Mouse (Mus musculus) embryonic facial prominence, embryonic 10.5 days (tissue): ENCODE measurements around the gene Pdcd4. TPM values are rescaled to one million over a fixed set of nuclear protein-coding genes. Genes with fewer than 3 reads are reported as not detected.
A peak's percentile ranks its signal among the peaks of the same experiment; 100 is the strongest.

ENCODE experiments used
- DNase-seq: peaks from one replicate; pipeline ENCODE4 v3.0.0-alpha.2; 2017; ENCODE audit warnings: low spot score
- H3K27ac ChIP-seq: fragments of 300-500 bp; sonication (generic); replicated peaks from 2 replicates; pipeline ENCODE4 v1.5.1; 2016; ENCODE audit warnings: mild to moderate bottlenecking
- H3K27me3 ChIP-seq: fragments of 300-500 bp; sonication (generic); replicated peaks from 2 replicates; pipeline ENCODE4 v1.6.1; 2016; ENCODE audit warnings: low read depth, mild to moderate bottlenecking; ENCODE audit not compliant: poor library complexity, severe bottlenecking
- H3K36me3 ChIP-seq: fragments of 300-500 bp; sonication (generic); replicated peaks from 2 replicates; pipeline ENCODE4 v1.6.1; 2016; ENCODE audit warnings: mild to moderate bottlenecking, moderate library complexity
- H3K4me1 ChIP-seq: fragments of 300-500 bp; sonication (generic); 2 replicates; pipeline ENCODE4 v1.6.1; 2016
- H3K4me3 ChIP-seq: fragments of 300-500 bp; sonication (generic); 2 replicates; pipeline ENCODE4 v1.5.1; 2016; ENCODE audit warnings: mild to moderate bottlenecking, moderate library complexity
- H3K9me3 ChIP-seq: fragments of 300-500 bp; sonication (generic); 2 replicates; pipeline ENCODE4 v1.6.1; 2016; ENCODE audit warnings: mild to moderate bottlenecking
- WGBS: fragments of 180-500 bp; shearing (Covaris S2); methylation state at CpG from one replicate; pipeline ENCODE4 v1.1.7; 2016; 5-methylcytosine and 5-hydroxymethylcytosine counted together
- polyA plus RNA-seq: library from polyadenylated mRNA; unstranded; fragments of >200 nt; fragmentation: Nextera tagmentation; extraction: Ambion mirVana; gene quantifications from 2 replicates; pipeline ENCODE4 v1.2.1, GENCODE M21; 2016

Gene Pdcd4
- polyA plus RNA-seq, 1 experiment from 2014 or later: 78.8 TPM

- Histone ChIP-seq H3K4me1 (peaks cover 50% of the 10 kb centered on the region), H3K9me3 (no peaks in the 10 kb centered on the region), H3K4me3 (no peak overlapping the region), H3K27ac (0 out of 2 replicates have a peak overlapping the region, but pooled peaks have one; percentile 21), H3K36me3 (no peaks in the 10 kb centered on the region), H3K27me3 (no peaks in the 10 kb centered on the region)
- DNase-seq: peak; percentile 41
- WGBS: 43% methylated on average over 7 of the region's 7 CpGs
Observed at GRCm38 (mm10) chr19:53859593-53859992, 32.4 kb upstream of the Pdcd4 start.

GRCm38 (mm10) chr19:53861346-53861745 is 30.7 kb upstream of the Pdcd4 start:
- DNase-seq: no peak
- no peak overlapping the region for H3K4me3 ChIP-seq
- no peaks in the 10 kb centered on the region for H3K36me3 ChIP-seq
- peaks cover 50% of the 10 kb centered on the region for H3K4me1 ChIP-seq
- no peaks in the 10 kb centered on the region for H3K9me3 ChIP-seq
- no peaks in the 10 kb centered on the region for H3K27me3 ChIP-seq
- WGBS: 77% methylated on average over 7 of the region's 7 CpGs
- no peak overlapping the region for H3K27ac ChIP-seq

- WGBS: 74% methylated on average over 8 of the region's 8 CpGs
- DNase-seq: no peak
- Histone ChIP-seq H3K36me3 (no peaks in the 10 kb centered on the region), H3K27me3 (no peaks in the 10 kb centered on the region), H3K4me3 (no peak overlapping the region), H3K4me1 (peaks cover 38% of the 10 kb centered on the region), H3K9me3 (no peaks in the 10 kb centered on the region), H3K27ac (no peak overlapping the region)
Observed at GRCm38 (mm10) chr19:53862573-53863246, 29.3 kb upstream of the Pdcd4 start.

GRCm38 (mm10) chr19:53867238-53867637 is 24.8 kb upstream of the Pdcd4 start:
- Histone ChIP-seq H3K9me3 (no peaks in the 10 kb centered on the region), H3K36me3 (no peaks in the 10 kb centered on the region), H3K27me3 (no peaks in the 10 kb centered on the region), H3K4me1 (peaks cover 7% of the 10 kb centered on the region), H3K27ac (no peak overlapping the region), H3K4me3 (no peak overlapping the region)
- DNase-seq: no peak

GRCm38 (mm10) chr19:53868125-53868524 is 23.9 kb upstream of the Pdcd4 start:
- DNase-seq: no peak
- Histone ChIP-seq H3K4me3 (no peak overlapping the region), H3K36me3 (no peaks in the 10 kb centered on the region), H3K27ac (no peak overlapping the region), H3K4me1 (no peaks in the 10 kb centered on the region), H3K27me3 (no peaks in the 10 kb centered on the region), H3K9me3 (no peaks in the 10 kb centered on the region)
- 91% methylated on average over 6 of the region's 6 CpGs for WGBS

GRCm38 (mm10) chr19:53868796-53869195 is 23.2 kb upstream of the Pdcd4 start:
- Histone ChIP-seq H3K9me3 (no peaks in the 10 kb centered on the region), H3K36me3 (no peaks in the 10 kb centered on the region), H3K27ac (no peak overlapping the region), H3K4me1 (no peaks in the 10 kb centered on the region), H3K27me3 (no peaks in the 10 kb centered on the region), H3K4me3 (no peak overlapping the region)
- WGBS: 83% methylated on average over 1 of the region's 1 CpGs
- DNase-seq: no peak

- Histone ChIP-seq H3K36me3 (no peaks in the 10 kb centered on the region), H3K27me3 (no peaks in the 10 kb centered on the region), H3K4me1 (0 out of 2 replicates have a peak, but pooled peaks cover 1% of the 10 kb centered on the region), H3K27ac (no peak overlapping the region), H3K4me3 (no peak overlapping the region), H3K9me3 (no peaks in the 10 kb centered on the region)
- 76% methylated on average over 4 of the region's 4 CpGs for WGBS
- no peak for DNase-seq
Observed at GRCm38 (mm10) chr19:53869427-53870385, 22.3 kb upstream of the Pdcd4 start.

- Histone ChIP-seq H3K27me3 (no peaks in the 10 kb centered on the region), H3K9me3 (no peaks in the 10 kb centered on the region), H3K4me3 (no peak overlapping the region), H3K4me1 (0 out of 2 replicates have a peak, but pooled peaks cover 7% of the 10 kb centered on the region), H3K27ac (no peak overlapping the region), H3K36me3 (no peaks in the 10 kb centered on the region)
- WGBS: 60% methylated on average over 2 of the region's 2 CpGs
- DNase-seq: no peak
Observed at GRCm38 (mm10) chr19:53870568-53870967, 21.5 kb upstream of the Pdcd4 start.

- no peaks in the 10 kb centered on the region for H3K27me3 ChIP-seq
- DNase-seq: no peak
- no peaks in the 10 kb centered on the region for H3K9me3 ChIP-seq
- H3K36me3 ChIP-seq: no peaks in the 10 kb centered on the region
- no peak overlapping the region for H3K27ac ChIP-seq
- H3K4me1 ChIP-seq: 0 out of 2 replicates have a peak, but pooled peaks cover 7% of the 10 kb centered on the region
- no peak overlapping the region for H3K4me3 ChIP-seq
- 84% methylated on average over 6 of the region's 6 CpGs for WGBS
Observed at GRCm38 (mm10) chr19:53871502-53871901, 20.5 kb upstream of the Pdcd4 start.

- no peaks in the 10 kb centered on the region for H3K9me3 ChIP-seq
- WGBS: 85% methylated on average over 6 of the region's 6 CpGs
Observed at GRCm38 (mm10) chr19:53872994-53873713, 18.9 kb upstream of the Pdcd4 start.

GRCm38 (mm10) chr19:53875246-53875645 is 16.8 kb upstream of the Pdcd4 start:
- Histone ChIP-seq H3K36me3 (no peaks in the 10 kb centered on the region), H3K4me1 (0 out of 2 replicates have a peak, but pooled peaks cover 7% of the 10 kb centered on the region), H3K9me3 (0 out of 2 replicates have a peak, but pooled peaks cover 1% of the 10 kb centered on the region), H3K27ac (no peak overlapping the region), H3K4me3 (no peak overlapping the region), H3K27me3 (no peaks in the 10 kb centered on the region)
- 65% methylated on average over 6 of the region's 6 CpGs for WGBS
- DNase-seq: no peak

More at GRCm38 (mm10) chr19:53872994-53873713, 18.9 kb upstream of the Pdcd4 start:
- Histone ChIP-seq H3K36me3 (no peaks in the 10 kb centered on the region), H3K4me3 (no peak overlapping the region), H3K27ac (no peak overlapping the region), H3K4me1 (0 out of 2 replicates have a peak, but pooled peaks cover 7% of the 10 kb centered on the region), H3K27me3 (no peaks in the 10 kb centered on the region)
- no peak for DNase-seq

- H3K27ac ChIP-seq: no peak overlapping the region
- DNase-seq: no peak
- H3K27me3 ChIP-seq: no peaks in the 10 kb centered on the region
- H3K36me3 ChIP-seq: no peaks in the 10 kb centered on the region
- 0 out of 2 replicates have a peak, but pooled peaks cover 1% of the 10 kb centered on the region for H3K9me3 ChIP-seq
- H3K4me3 ChIP-seq: no peak overlapping the region
- 67% methylated on average over 1 of the region's 1 CpGs for WGBS
- H3K4me1 ChIP-seq: 0 out of 2 replicates have a peak, but pooled peaks cover 9% of the 10 kb centered on the region
Observed at GRCm38 (mm10) chr19:53877779-53878178, 14.3 kb upstream of the Pdcd4 start.
